Mouse (Mus musculus) liver, postnatal 0 days (tissue): ENCODE data around the gene Gria4. TPM values are rescaled to one million over a fixed set of nuclear protein-coding genes. Genes with fewer than 3 reads are reported as not detected.

Source experiments
- ATAC-seq: fragments of 200-750 bp; cut with Nextera tagmentation; 2 replicates; pipeline ENCODE4 v1.8.0; 2017; ENCODE audit warnings: mild to moderate bottlenecking, moderate library complexity
- DNase-seq: peaks from one replicate; pipeline ENCODE4 v3.0.0-alpha.2; 2016
- H3K27ac ChIP-seq: fragments of 300-500 bp; sonication (generic); 2 replicates; pipeline ENCODE4 v1.5.1; 2014; ENCODE audit warnings: antibody characterized with exemption, moderate library complexity, mild to moderate bottlenecking, low read depth
- H3K27me3 ChIP-seq: fragments of 300-500 bp; sonication (generic); 2 replicates; pipeline ENCODE4 v1.6.1; 2014; ENCODE audit warnings: low read length, control low read depth, mixed read lengths; ENCODE audit not compliant: insufficient read depth
- H3K36me3 ChIP-seq: fragments of 300-500 bp; sonication (generic); replicated peaks from 2 replicates; pipeline ENCODE4 v1.6.1; 2014; ENCODE audit warnings: mild to moderate bottlenecking, control low read depth, low read length, moderate library complexity, mixed read lengths; ENCODE audit not compliant: insufficient read depth
- H3K4me1 ChIP-seq: fragments of 300-500 bp; sonication (generic); 2 replicates; pipeline ENCODE4 v1.6.1; 2014; ENCODE audit warnings: antibody characterized with exemption, mild to moderate bottlenecking, control low read depth; ENCODE audit not compliant: insufficient read depth
- H3K4me2 ChIP-seq: fragments of 300-500 bp; sonication (generic); 2 replicates; pipeline ENCODE4 v1.6.1; 2014; ENCODE audit warnings: low read depth, mild to moderate bottlenecking, low read length, moderate library complexity, mixed read lengths
- H3K4me3 ChIP-seq: fragments of 300-500 bp; sonication (generic); 2 replicates; pipeline ENCODE4 v1.5.1; 2014; ENCODE audit warnings: low read depth, low read length
- H3K9ac ChIP-seq: fragments of 300-500 bp; sonication (generic); replicated peaks from 2 replicates; pipeline ENCODE4 v1.6.1; 2014; ENCODE audit warnings: mild to moderate bottlenecking, moderate library complexity
- H3K9me3 ChIP-seq: fragments of 300-500 bp; sonication (generic); 2 replicates; pipeline ENCODE4 v1.6.1; 2016; ENCODE audit warnings: mild to moderate bottlenecking, control low read depth, low read length, mixed read lengths
- CTCF ChIP-seq: sonication (generic); IDR thresholded peaks from 2 replicates; pipeline ENCODE4 v1.5.1; 2016; ENCODE audit warnings: antibody characterized with exemption, low read depth
- EP300 ChIP-seq: IDR thresholded peaks from 2 replicates; pipeline ENCODE4 v1.6.1; 2016; ENCODE audit warnings: antibody characterized with exemption, low read depth, mild to moderate bottlenecking
- WGBS: fragments of 180-500 bp; shearing (Covaris S2); extraction: QIAGEN DNeasy Blood & Tissue Kit; methylation state at CpG from one replicate; pipeline ENCODE4 v1.1.7; 2014; ENCODE audit not compliant: insufficient replicate concordance; 5-methylcytosine and 5-hydroxymethylcytosine counted together
- polyA plus RNA-seq: library from polyadenylated mRNA; unstranded; fragments of >200 nt; fragmentation: Nextera tagmentation; extraction: Ambion mirVana; gene quantifications from 2 replicates; pipeline ENCODE4 v1.2.1, GENCODE M21; 2015

Gene Gria4
- polyA plus RNA-seq, 1 experiment from 2014 or later = 0.02 TPM

- Histone ChIP-seq H3K4me1 (no peaks in the 10 kb centered on the region), H3K4me3 (no peak overlapping the region), H3K9me3 (no peaks in the 10 kb centered on the region), H3K9ac (no peak overlapping the region), H3K36me3 (no peaks in the 10 kb centered on the region), H3K27me3 (no peaks in the 10 kb centered on the region), H3K4me2 (no peak overlapping the region), H3K27ac (no peak overlapping the region)
- no peak for TF ChIP-seq CTCF
- no peak for DNase-seq
- ATAC-seq = no peak
- 51% methylated on average over 2 of the region's 2 CpGs for WGBS
Observed at GRCm38 (mm10) chr9:4665691-4666090, 130.3 kb downstream of the Gria4 start.

- Histone ChIP-seq H3K9ac (no peak overlapping the region), H3K36me3 (no peaks in the 10 kb centered on the region), H3K4me3 (no peak overlapping the region), H3K4me2 (no peak overlapping the region), H3K9me3 (no peaks in the 10 kb centered on the region), H3K4me1 (no peaks in the 10 kb centered on the region), H3K27ac (no peak overlapping the region), H3K27me3 (no peaks in the 10 kb centered on the region)
- DNase-seq (no peak), ATAC-seq (no peak)
- 51% methylated on average over 1 of the region's 1 CpGs for WGBS
- no peak for TF ChIP-seq CTCF
- no peak for TF ChIP-seq EP300
Observed at GRCm38 (mm10) chr9:4662421-4662820, 133.6 kb downstream of the Gria4 start.

GRCm38 (mm10) chr9:4658951-4659350 lies 137.1 kb downstream of the Gria4 start:
- Histone ChIP-seq H3K27me3 (no peaks in the 10 kb centered on the region), H3K36me3 (no peaks in the 10 kb centered on the region), H3K4me1 (no peaks in the 10 kb centered on the region), H3K27ac (no peak overlapping the region), H3K4me3 (no peak overlapping the region), H3K9ac (no peak overlapping the region), H3K9me3 (no peaks in the 10 kb centered on the region), H3K4me2 (no peak overlapping the region)
- ATAC-seq (no peak), DNase-seq (no peak)
- TF ChIP-seq EP300 (no peak), CTCF (no peak)

- no peak overlapping the region for H3K4me3 ChIP-seq
- TF ChIP-seq CTCF (no peak), EP300 (no peak)
- no peak overlapping the region for H3K9ac ChIP-seq
- no peak for ATAC-seq
- no peaks in the 10 kb centered on the region for H3K9me3 ChIP-seq
- no peaks in the 10 kb centered on the region for H3K36me3 ChIP-seq
- H3K4me2 ChIP-seq = no peak overlapping the region
- H3K27ac ChIP-seq = no peak overlapping the region
- no peaks in the 10 kb centered on the region for H3K4me1 ChIP-seq
- DNase-seq = no peak
- WGBS = 73% methylated on average over 1 of the region's 1 CpGs
- H3K27me3 ChIP-seq = no peaks in the 10 kb centered on the region
Observed at GRCm38 (mm10) chr9:4654333-4654732, 141.7 kb downstream of the Gria4 start.

GRCm38 (mm10) chr9:4639192-4639900 lies 156.7 kb downstream of the Gria4 start:
- Histone ChIP-seq H3K9ac (no peak overlapping the region), H3K4me3 (no peak overlapping the region), H3K36me3 (no peaks in the 10 kb centered on the region), H3K4me2 (no peak overlapping the region), H3K9me3 (no peaks in the 10 kb centered on the region), H3K27me3 (no peaks in the 10 kb centered on the region), H3K4me1 (no peaks in the 10 kb centered on the region), H3K27ac (no peak overlapping the region)
- DNase-seq = no peak
- WGBS = 39% methylated on average over 2 of the region's 2 CpGs
- TF ChIP-seq EP300 = no peak
- TF ChIP-seq CTCF = no peak
- ATAC-seq = no peak

GRCm38 (mm10) chr9:4631910-4632309 lies 164.1 kb downstream of the Gria4 start:
- Histone ChIP-seq H3K4me3 (no peak overlapping the region), H3K9me3 (no peaks in the 10 kb centered on the region), H3K27me3 (no peaks in the 10 kb centered on the region), H3K4me2 (no peak overlapping the region), H3K27ac (no peak overlapping the region), H3K36me3 (no peaks in the 10 kb centered on the region), H3K4me1 (no peaks in the 10 kb centered on the region), H3K9ac (no peak overlapping the region)
- ATAC-seq = no peak
- 58% methylated on average over 4 of the region's 4 CpGs for WGBS
- no peak for DNase-seq
- TF ChIP-seq CTCF (no peak), EP300 (no peak)

GRCm38 (mm10) chr9:4615286-4615685 lies 180.7 kb downstream of the Gria4 start:
- Histone ChIP-seq H3K9ac (no peak overlapping the region), H3K4me3 (no peak overlapping the region), H3K9me3 (no peaks in the 10 kb centered on the region), H3K36me3 (no peaks in the 10 kb centered on the region), H3K4me1 (no peaks in the 10 kb centered on the region), H3K4me2 (no peak overlapping the region), H3K27me3 (no peaks in the 10 kb centered on the region), H3K27ac (no peak overlapping the region)
- ATAC-seq (no peak), DNase-seq (no peak)
- TF ChIP-seq EP300 (no peak), CTCF (no peak)
